Mouse (Mus musculus) T-helper 17 cell (primary cell): ENCODE measurements at regions not wholly inside any gene's neighbourhood (a gene's known extent, or its start where the extent isn't known, plus 50 kb on each side); places are given as distances from the start of the nearest gene placed in this dataset.

Source experiments
- in situ Hi-C, 2 experiments: fragments of 300-600 bp; cut with MboI, MseI; formaldehyde crosslinking; loops; 1 replicate in 1 of 2; 2 replicates in 1 of 2; pipeline ENCODE4 v1.15.1; 2025; ENCODE audit warnings: high pct_unique_total_duplicates in 2 of 2

DNA sequence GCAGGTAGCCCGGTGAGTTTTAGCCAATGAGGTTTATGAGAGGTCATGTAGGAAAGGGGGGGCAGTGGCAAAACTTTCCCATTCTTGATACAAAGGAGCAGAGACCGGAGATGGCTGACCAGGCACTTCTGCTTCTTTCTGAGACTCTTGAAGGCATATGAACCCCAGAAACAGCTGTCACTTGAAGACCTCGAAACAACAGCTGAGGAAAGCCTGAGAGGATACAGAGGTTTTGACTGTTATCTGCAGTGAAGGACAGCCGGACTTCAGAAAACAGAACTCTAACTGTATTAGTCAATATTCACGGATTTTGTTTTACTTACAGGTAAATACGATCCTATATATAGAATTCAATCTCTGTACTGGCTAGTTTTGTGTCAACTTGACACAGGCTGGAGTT lies 50.0 kb upstream of the Tiparp start:
- in situ Hi-C loops = loop anchor here in 1 of 2 experiments (5.0 kb wide), 1 partner anchor 34 kb away; no protein-coding TSS in a partner anchor

DNA sequence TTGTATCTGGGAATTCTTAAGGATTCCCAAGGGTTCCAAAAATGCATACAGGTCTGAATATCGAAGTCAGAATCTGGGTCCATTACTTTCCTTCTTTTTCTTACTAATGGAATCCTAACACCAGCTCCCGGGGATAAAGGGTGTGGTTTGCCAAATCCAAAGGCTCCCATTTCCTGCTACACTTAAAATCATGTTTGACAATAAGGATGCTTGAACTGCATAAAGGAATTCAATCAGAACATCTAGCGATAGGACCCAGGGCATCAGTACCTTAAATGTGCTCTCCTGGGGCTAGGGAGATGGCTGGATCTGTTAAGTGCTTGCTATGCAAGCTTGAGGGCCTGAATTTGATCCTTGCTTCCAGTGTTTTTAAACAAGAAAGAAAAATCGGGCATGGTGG lies 51.1 kb upstream of the Tiparp start:
- in situ Hi-C loops = loop anchor here in 1 of 2 experiments (5.0 kb wide), 1 partner anchor 35 kb away; no protein-coding TSS in a partner anchor

DNA sequence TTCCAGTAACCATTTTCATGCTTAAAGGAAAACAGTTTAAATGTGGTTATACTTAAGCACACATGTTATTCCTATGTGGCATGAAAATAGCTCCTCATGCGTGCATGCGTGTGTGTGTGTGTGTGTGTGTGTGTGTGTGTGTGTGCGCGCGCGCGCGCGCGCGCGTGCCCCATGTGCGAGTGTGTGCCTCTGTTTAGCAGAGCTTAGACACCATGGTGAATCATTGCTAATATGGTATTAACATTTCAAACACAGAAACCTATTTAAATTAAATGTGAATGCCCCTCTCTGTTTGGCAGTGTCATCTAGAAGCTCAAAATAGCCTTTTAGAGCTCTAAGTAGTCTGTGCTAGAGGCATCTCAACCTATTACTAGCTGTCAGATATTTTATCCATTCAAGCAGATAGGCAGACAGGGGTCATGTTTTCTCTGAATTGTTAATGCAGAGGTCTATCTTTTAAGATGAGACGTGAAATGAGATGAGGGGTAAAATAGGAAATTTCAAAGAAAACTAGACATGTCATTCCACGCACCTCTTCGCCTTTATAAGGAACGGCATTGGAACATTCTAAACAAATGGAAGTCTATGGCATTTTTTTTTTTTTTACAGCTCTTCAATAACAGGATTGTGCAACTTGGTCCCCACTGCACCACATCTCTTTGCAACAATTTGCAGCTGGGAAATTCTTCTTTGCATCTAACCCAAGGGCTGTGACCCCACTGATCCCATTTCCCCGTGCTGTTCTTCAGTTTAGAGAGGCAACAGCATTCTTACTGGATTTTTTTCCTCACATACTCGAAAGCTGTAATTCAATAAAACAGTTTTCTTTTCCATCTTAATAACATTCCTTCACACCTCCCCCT lies 51.9 kb upstream of the Tiparp start:
- in situ Hi-C loops = loop anchor here in 1 of 2 experiments (5.0 kb wide), 1 partner anchor 36 kb away; no protein-coding TSS in a partner anchor

DNA sequence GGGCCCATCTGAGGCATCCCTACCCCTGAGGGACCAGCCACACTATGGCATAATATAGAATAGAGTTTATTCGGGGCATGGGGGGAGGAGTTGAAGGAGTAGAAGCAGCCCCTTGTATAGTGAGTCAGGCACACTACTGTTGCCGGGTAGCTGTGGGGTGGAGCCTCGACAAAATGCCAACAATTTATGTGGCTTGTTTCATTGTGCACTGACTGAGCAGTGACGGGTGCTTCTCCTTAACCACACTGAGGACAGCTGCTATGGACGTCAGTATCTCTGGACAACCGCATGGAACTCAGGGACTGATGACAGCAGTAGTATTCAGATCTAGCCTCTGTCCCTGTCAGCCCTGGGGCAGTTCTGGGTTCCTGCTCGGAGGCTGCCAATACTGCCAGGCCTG lies 53.6 kb upstream of the Tiparp start:
- in situ Hi-C loops = no loop called here

GRCm38 (mm10) chr3:65471796-65472195 lies 56.4 kb upstream of the Tiparp start:
- in situ Hi-C loops = no loop called here

DNA sequence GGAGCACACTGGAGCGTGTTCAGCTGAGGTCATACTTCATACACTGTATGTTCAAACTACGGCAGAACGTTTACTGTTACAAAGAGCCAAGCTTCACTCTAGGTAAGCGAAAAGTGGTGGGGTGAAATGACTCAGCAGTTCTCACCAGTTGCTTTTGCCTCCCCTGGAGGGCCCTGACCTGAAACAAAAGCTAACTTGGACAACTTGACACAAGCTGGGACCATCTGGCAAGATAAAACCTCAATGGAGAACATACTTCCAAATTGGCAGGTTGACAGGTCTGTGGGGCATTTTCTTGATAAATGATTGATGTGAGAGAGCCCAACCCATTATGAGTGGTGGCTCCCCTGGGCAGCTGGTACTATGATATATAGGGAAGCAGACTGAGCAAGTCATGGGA lies 59.0 kb upstream of the Tiparp start:
- in situ Hi-C loops = no loop called here

GRCm38 (mm10) chr3:65464769-65465168 lies 63.4 kb upstream of the Tiparp start:
- in situ Hi-C loops = no loop called here

DNA sequence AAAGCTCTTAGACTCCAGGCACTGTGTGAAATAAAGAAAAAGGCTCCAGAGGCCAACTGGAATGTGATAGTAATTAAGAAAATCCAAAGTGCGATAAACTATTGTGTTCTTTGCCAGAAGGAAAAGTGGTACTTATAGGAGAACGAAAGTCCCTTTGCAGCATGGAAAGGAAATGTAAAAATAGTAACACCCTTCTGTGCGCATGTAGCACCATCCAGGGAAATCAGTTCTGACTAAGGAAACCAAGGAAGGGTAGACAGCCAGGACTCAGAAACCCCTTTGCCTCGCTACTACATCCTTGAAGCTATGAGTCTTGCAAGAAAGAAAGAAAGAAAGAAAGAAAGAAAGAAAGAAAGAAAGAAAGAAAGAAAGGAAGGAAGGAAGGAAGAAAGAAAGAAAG lies 67.3 kb upstream of the Tiparp start:
- in situ Hi-C loops = no loop called here

DNA sequence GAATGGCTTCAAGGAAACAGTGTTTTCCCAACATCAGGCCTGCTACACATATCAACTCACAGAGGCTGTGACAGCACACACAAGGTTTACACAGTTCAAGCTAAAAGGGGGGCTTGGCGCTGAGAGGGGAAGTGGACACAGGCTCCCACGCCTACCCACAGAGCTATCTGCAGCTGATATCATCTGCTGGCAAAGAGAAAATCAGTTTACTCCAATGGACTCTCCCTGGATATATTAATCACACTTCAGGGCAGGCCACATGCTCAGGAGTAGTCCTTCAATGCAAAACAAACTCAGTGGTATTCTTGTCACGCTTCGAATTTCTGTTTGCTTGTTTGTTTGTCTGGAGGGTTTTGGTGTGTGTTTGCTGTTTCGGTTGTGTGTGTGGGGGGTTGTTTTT lies 67.3 kb upstream of the Ssr3 start:
- in situ Hi-C loops = no loop called here

DNA sequence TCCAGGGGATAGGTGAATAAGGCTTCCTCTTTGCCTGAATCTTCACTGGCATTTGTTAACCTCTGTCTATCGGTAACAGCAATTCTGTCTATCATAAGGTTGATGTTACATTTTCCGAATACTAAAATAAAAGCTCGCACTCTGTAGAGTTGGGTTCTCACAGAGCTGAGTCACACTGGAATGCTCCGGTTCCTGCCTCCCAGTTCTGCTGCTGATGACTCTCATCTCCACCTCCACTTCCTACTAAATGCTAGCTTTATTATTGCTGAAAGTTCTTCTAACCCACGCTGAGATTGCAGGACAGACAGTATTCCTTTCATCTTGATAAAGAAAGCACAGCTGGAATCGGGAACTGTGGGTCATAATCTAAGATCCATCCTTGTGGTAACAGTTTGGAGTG lies 65.5 kb upstream of the Ssr3 start:
- in situ Hi-C loops = no loop called here

DNA sequence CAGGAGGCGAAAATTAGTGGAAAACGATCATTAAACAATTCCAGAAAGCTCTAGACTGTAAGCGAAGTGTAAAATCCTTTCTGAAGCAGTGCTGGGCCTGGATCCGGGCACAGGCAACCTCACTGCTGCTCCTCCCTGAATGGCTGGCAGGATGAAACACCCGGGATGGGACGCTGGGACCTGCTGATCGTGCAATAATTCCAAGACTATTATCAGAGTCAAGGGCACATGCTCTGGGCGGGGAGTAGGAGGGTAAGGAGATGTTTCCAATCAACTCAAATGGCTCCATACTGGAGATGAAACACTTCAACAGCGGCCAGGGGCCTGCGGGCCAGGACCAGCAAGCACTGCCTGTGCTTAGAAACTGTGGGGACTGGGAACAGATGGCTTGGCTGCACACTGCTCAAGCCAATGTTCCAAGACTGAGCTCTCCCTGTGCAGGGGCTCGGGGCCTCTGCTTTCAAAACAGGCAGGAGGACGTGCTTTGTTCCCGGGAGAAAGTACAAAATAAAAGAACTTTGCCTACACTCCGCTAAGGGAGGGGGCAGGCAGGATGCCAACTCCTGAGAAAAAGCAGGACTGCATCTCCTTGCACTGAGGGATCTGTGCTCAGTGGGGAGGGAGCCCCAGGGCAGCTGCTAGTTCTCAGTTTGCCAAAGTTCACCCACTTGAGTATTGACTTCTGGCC lies 63.3 kb upstream of the Ssr3 start:
- in situ Hi-C loops = no loop called here

GRCm38 (mm10) chr3:65454301-65454700 lies 61.9 kb upstream of the Ssr3 start:
- in situ Hi-C loops = loop anchor here in 1 of 2 experiments (5.0 kb wide), 1 partner anchor 48 kb away; no protein-coding TSS in a partner anchor

- in situ Hi-C loops = no loop called here
Observed at GRCm38 (mm10) chr3:65449176-65449575, 56.8 kb upstream of the Ssr3 start.

- in situ Hi-C loops = no loop called here
Observed at GRCm38 (mm10) chr3:65443701-65444100, 51.3 kb upstream of the Ssr3 start.

- in situ Hi-C loops = no loop called here
Observed at GRCm38 (mm10) chr3:65442946-65443345, 50.5 kb upstream of the Ssr3 start.

DNA sequence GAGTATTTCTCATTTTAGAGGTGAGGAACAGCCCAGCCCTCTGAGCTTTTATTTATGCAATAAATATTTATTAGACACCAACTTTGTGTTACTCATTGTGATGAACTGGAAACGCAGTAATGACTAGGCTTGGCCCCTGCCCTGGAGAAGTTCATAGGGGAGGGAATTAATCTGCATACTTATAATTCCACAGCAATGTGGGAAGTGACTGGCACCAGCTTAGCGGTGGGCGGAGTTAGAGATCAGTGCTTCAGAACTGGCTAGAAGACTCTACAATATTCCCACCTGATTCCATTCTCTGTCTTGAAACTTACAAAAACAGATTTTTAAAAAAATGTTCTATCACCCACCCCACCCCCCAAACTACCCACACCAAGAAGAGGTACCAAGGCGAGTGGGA lies 49.8 kb upstream of the Ssr3 start:
- in situ Hi-C loops = no loop called here
